Mouse (Mus musculus) intestine, embryonic 15.5 days (tissue): Measurements from ENCODE around the gene Exoc3l2. TPM values are rescaled to one million over a fixed set of nuclear protein-coding genes. Genes with fewer than 3 reads are reported as not detected.

Experiments used
- ATAC-seq: fragments of 200-750 bp; cut with Nextera tagmentation; 2 replicates; pipeline ENCODE4 v1.8.0; 2017; ENCODE audit warnings: moderate TSS enrichment, moderate library complexity
- H3K27ac ChIP-seq: fragments of 300-500 bp; sonication (generic); 2 replicates; pipeline ENCODE4 v1.5.1; 2015; ENCODE audit warnings: mild to moderate bottlenecking, inconsistent platforms
- H3K27me3 ChIP-seq: fragments of 300-500 bp; sonication (generic); replicated peaks from 2 replicates; pipeline ENCODE4 v1.6.1; 2015; ENCODE audit warnings: inconsistent platforms
- H3K36me3 ChIP-seq: fragments of 300-500 bp; sonication (generic); 2 replicates; pipeline ENCODE4 v1.6.1; 2015; ENCODE audit warnings: inconsistent platforms
- H3K4me1 ChIP-seq: fragments of 300-500 bp; sonication (generic); replicated peaks from 2 replicates; pipeline ENCODE4 v1.6.1; 2015; ENCODE audit warnings: inconsistent platforms
- H3K4me2 ChIP-seq: fragments of 300-500 bp; sonication (generic); replicated peaks from 2 replicates; pipeline ENCODE4 v1.6.1; 2015; ENCODE audit warnings: mild to moderate bottlenecking, inconsistent platforms
- H3K4me3 ChIP-seq: fragments of 300-500 bp; sonication (generic); replicated peaks from 2 replicates; pipeline ENCODE4 v1.5.1; 2015; ENCODE audit warnings: inconsistent platforms
- H3K9ac ChIP-seq: fragments of 300-500 bp; sonication (generic); 2 replicates; pipeline ENCODE4 v1.6.1; 2015; ENCODE audit warnings: inconsistent platforms
- H3K9me3 ChIP-seq: fragments of 300-500 bp; sonication (generic); 2 replicates; pipeline ENCODE4 v1.6.1; 2016; ENCODE audit warnings: inconsistent platforms
- WGBS: fragments of 180-500 bp; shearing (Covaris S2); methylation state at CpG from one replicate; pipeline ENCODE4 v1.1.7; 2015; 5-methylcytosine and 5-hydroxymethylcytosine counted together
- polyA plus RNA-seq: library from polyadenylated mRNA; unstranded; fragments of >200 nt; fragmentation: Nextera tagmentation; extraction: Ambion mirVana; gene quantifications from 2 replicates; pipeline ENCODE4 v1.2.1, GENCODE M21; 2015

Gene Exoc3l2
- polyA plus RNA-seq: 0.50 and 0.53 TPM in 2 replicates

GRCm38 (mm10) chr7:19462884-19463381 lies at the start of gene Exoc3l2:
Gene Exoc3l2 (plus strand): TSS chr7:19463331.
- WGBS: 49% methylated on average over 6 of the region's 6 CpGs
- Histone ChIP-seq H3K27ac (no peak within 1 kb of the TSS), H3K9me3 (no peaks in the 10 kb centered on the region), H3K4me2 (0 out of 2 replicates have a peak within 1 kb of the TSS, but pooled peaks have one; percentile 9), H3K27me3 (peaks cover 8% of the 10 kb centered on the region), H3K4me3 (0 out of 2 replicates have a peak within 1 kb of the TSS, but pooled peaks have one; percentile 6), H3K4me1 (peaks cover 11% of the 10 kb centered on the region; the same call in 1 of the 2 replicates), H3K9ac (no peak within 1 kb of the TSS), H3K36me3 (no peaks in the 10 kb centered on the region)
- no peak for ATAC-seq

- Histone ChIP-seq H3K27ac (no peak overlapping the region), H3K9me3 (no peaks in the 10 kb centered on the region), H3K36me3 (no peaks in the 10 kb centered on the region), H3K9ac (no peak overlapping the region), H3K4me2 (no peak overlapping the region), H3K27me3 (peaks cover 2% of the 10 kb centered on the region; the same call in 1 of the 2 replicates), H3K4me3 (no peak overlapping the region), H3K4me1 (no peaks in the 10 kb centered on the region)
- WGBS: 76% methylated on average over 3 of the region's 3 CpGs
- no peak for ATAC-seq
Observed at GRCm38 (mm10) chr7:19413525-19413924, 49.6 kb upstream of the Exoc3l2 start.

DNA sequence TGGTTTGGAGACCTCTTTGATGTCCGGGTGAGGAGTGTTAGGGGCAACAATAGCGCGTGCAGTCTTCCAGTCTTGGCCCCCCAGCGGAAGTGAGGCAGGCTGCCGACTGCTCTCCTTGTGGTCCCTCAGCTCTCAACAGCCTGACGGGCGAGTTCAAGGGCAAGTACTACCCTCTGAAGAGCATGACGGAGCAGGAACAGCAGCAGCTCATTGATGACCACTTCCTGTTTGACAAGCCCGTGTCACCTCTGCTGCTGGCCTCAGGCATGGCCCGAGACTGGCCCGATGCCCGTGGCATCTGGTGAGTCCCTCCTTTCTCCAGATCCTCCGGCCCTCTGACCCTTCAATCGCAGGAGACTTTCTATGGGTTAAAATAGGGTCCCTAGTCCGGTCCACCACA lies 46.5 kb upstream of the Exoc3l2 start:
- WGBS: 68% methylated on average over 15 of the region's 15 CpGs
- peaks cover 14% of the 10 kb centered on the region for H3K27me3 ChIP-seq
- H3K9ac ChIP-seq: no peak overlapping the region
- 0 out of 2 replicates have a peak, but pooled peaks cover 4% of the 10 kb centered on the region for H3K4me1 ChIP-seq
- no peak overlapping the region for H3K27ac ChIP-seq
- no peak overlapping the region for H3K4me3 ChIP-seq
- H3K4me2 ChIP-seq: no peak overlapping the region
- no peaks in the 10 kb centered on the region for H3K9me3 ChIP-seq
- no peak for ATAC-seq
- no peaks in the 10 kb centered on the region for H3K36me3 ChIP-seq

DNA sequence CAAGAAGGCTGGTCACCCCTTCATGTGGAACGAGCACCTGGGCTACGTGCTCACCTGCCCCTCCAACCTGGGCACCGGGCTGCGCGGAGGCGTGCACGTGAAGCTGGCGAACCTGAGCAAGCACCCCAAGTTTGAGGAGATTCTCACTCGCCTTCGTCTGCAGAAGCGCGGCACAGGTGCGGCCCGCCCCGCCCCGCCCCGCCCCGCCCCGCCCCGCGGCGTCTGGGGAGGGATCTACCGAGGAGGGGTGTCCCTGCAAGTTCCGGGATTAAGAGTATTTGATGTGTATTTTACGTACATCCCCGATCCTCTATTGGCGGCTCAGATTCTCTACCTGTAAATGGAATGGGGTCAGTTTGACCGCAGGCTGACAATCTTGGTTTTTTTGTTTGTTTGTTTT lies 43.0 kb upstream of the Exoc3l2 start:
- Histone ChIP-seq H3K27me3 (peaks cover 16% of the 10 kb centered on the region), H3K4me3 (no peak overlapping the region)

DNA sequence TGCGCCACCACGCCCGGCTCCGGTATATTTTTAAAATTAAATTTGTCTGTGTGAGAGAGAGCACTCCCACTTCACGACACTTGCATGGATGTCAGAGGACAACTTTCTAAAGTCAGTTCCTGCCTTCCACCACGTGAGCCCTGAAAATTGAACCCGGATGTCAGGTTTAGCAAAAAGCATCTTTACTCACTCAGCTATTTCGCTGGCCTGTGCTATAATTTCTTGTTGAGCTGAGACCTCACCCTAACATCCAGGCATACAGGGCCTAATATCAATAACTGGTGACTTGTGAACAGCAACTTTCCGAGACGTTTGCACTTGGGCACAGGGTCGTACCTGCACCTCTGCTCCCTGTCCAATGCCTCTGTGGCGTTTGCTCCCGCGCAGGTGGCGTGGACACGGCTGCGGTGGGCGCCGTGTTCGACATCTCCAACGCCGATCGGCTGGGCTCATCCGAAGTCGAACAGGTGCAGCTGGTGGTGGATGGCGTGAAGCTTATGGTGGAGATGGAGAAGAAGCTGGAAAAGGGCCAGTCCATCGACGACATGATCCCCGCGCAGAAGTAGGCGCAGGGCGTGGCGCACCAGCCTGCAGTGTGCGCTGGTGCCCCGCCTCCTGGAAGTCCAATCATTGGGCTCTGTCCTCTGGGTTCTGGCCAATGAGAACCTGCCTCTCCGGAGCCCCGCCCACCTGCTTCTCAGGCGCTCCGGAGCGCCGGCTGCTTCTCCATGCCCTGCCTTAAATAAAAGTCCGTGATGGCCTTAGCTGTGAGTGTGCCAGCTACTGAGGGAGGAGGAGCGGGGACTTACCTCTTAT lies 42.1 kb upstream of the Exoc3l2 start:
- no peak overlapping the region for H3K27ac ChIP-seq
- peak overlapping the region; percentile 64 for H3K4me2 ChIP-seq
- no peaks in the 10 kb centered on the region for H3K9me3 ChIP-seq
- 0 out of 2 replicates have a peak, but pooled peaks cover 4% of the 10 kb centered on the region for H3K4me1 ChIP-seq
- peak overlapping the region; percentile 26 for H3K4me3 ChIP-seq
- H3K36me3 ChIP-seq: peaks cover under 1% of the 10 kb centered on the region; the same call in 1 of the 2 replicates
- ATAC-seq: peak; percentile 98
- no peak overlapping the region for H3K9ac ChIP-seq
- H3K27me3 ChIP-seq: peaks cover 16% of the 10 kb centered on the region
- WGBS: 12% methylated on average over 43 of the region's 43 CpGs

More for the DNA sequence above, 43.0 kb upstream of the Exoc3l2 start:
- Histone ChIP-seq H3K9me3 (no peaks in the 10 kb centered on the region), H3K4me2 (peak overlapping the region; percentile 53), H3K4me1 (0 out of 2 replicates have a peak, but pooled peaks cover 4% of the 10 kb centered on the region), H3K36me3 (no peaks in the 10 kb centered on the region), H3K9ac (no peak overlapping the region), H3K27ac (no peak overlapping the region)
- 6% methylated on average over 28 of the region's 28 CpGs for WGBS
- ATAC-seq: 0 out of 2 replicates have a peak, but pooled peaks have one; percentile 29

- peaks cover 16% of the 10 kb centered on the region for H3K27me3 ChIP-seq
- H3K4me2 ChIP-seq: no peak overlapping the region
- H3K36me3 ChIP-seq: peaks cover 17% of the 10 kb centered on the region; the same call in 1 of the 2 replicates
- H3K9ac ChIP-seq: no peak overlapping the region
- no peak for ATAC-seq
- no peaks in the 10 kb centered on the region for H3K9me3 ChIP-seq
- H3K27ac ChIP-seq: no peak overlapping the region
- H3K4me1 ChIP-seq: 0 out of 2 replicates have a peak, but pooled peaks cover 4% of the 10 kb centered on the region
- WGBS: 88% methylated on average over 3 of the region's 3 CpGs
- no peak overlapping the region for H3K4me3 ChIP-seq
Observed at GRCm38 (mm10) chr7:19423083-19423482, 40.0 kb upstream of the Exoc3l2 start.

DNA sequence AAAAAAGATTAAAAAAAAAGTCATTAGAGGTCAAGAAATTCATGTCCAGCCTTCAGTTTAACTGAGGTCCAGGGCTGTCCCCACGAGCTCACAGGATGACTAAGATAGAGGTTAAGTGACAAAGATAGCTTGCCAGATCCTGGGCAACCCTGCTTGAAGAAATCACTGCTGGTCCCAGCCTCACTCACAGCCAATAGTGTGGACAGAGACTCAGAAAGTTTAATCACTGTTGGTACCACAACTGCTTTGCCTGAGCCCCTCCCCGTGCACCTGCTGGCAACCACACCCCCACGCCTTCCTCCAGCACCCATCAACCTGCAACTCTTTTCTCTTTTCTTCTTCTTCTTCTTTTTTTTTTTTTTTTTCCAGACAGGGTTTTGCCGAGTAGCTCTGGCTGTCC lies 39.1 kb upstream of the Exoc3l2 start:
- H3K36me3 ChIP-seq: peaks cover 17% of the 10 kb centered on the region
- no peak for ATAC-seq
- 0 out of 2 replicates have a peak, but pooled peaks cover 4% of the 10 kb centered on the region for H3K4me1 ChIP-seq
- no peak overlapping the region for H3K4me2 ChIP-seq
- H3K4me3 ChIP-seq: no peak overlapping the region
- 65% methylated on average over 4 of the region's 4 CpGs for WGBS
- peaks cover 14% of the 10 kb centered on the region for H3K27me3 ChIP-seq
- H3K9me3 ChIP-seq: no peaks in the 10 kb centered on the region
- H3K9ac ChIP-seq: no peak overlapping the region
- no peak overlapping the region for H3K27ac ChIP-seq

DNA sequence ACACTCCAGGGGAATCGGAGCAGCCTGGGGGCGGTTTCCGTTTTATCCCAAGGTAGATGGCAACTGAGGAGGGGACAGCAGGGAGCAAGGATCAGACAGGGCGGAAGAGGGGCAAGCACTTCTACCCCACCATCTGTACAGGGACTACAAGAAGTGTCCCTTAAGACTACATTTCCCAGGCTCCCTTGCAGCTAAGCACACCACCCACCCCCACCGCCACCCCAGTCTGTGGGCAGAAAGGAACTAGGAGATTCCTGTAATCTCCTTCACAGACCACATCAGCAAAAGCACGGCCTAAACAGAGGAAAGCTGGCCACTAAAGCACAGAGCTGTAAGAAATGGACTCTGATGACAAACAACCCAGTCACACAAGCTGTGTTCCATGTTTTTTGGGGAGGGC lies 36.8 kb upstream of the Exoc3l2 start:
- H3K4me1 ChIP-seq: no peaks in the 10 kb centered on the region
- 84% methylated on average over 6 of the region's 6 CpGs for WGBS
- ATAC-seq: no peak
- H3K36me3 ChIP-seq: peaks cover 30% of the 10 kb centered on the region
- no peak overlapping the region for H3K27ac ChIP-seq
- no peak overlapping the region for H3K4me2 ChIP-seq
- H3K9me3 ChIP-seq: no peaks in the 10 kb centered on the region
- H3K9ac ChIP-seq: no peak overlapping the region
- peaks cover 4% of the 10 kb centered on the region; the same call in 1 of the 2 replicates for H3K27me3 ChIP-seq
- no peak overlapping the region for H3K4me3 ChIP-seq

- Histone ChIP-seq H3K4me2 (no peak overlapping the region), H3K27ac (no peak overlapping the region), H3K4me3 (no peak overlapping the region), H3K4me1 (no peaks in the 10 kb centered on the region), H3K27me3 (peaks cover 3% of the 10 kb centered on the region; the same call in 1 of the 2 replicates), H3K9me3 (no peaks in the 10 kb centered on the region), H3K36me3 (peaks cover 35% of the 10 kb centered on the region), H3K9ac (no peak overlapping the region)
- WGBS: 89% methylated on average over 6 of the region's 6 CpGs
- no peak for ATAC-seq
Observed at GRCm38 (mm10) chr7:19426888-19427287, 36.2 kb upstream of the Exoc3l2 start.

GRCm38 (mm10) chr7:19427999-19428650 lies 35.0 kb upstream of the Exoc3l2 start:
- no peak overlapping the region for H3K4me3 ChIP-seq
- 77% methylated on average over 15 of the region's 15 CpGs for WGBS
- H3K4me2 ChIP-seq: no peak overlapping the region
- H3K27me3 ChIP-seq: no peaks in the 10 kb centered on the region
- no peak overlapping the region for H3K27ac ChIP-seq
- ATAC-seq: no peak
- peaks cover 47% of the 10 kb centered on the region for H3K36me3 ChIP-seq
- H3K9me3 ChIP-seq: no peaks in the 10 kb centered on the region
- no peak overlapping the region for H3K9ac ChIP-seq
- H3K4me1 ChIP-seq: no peaks in the 10 kb centered on the region

GRCm38 (mm10) chr7:19429726-19430125 lies 33.4 kb upstream of the Exoc3l2 start:
- Histone ChIP-seq H3K9me3 (no peaks in the 10 kb centered on the region), H3K9ac (no peak overlapping the region), H3K36me3 (peaks cover 63% of the 10 kb centered on the region), H3K27me3 (no peaks in the 10 kb centered on the region), H3K27ac (no peak overlapping the region), H3K4me2 (no peak overlapping the region), H3K4me1 (no peaks in the 10 kb centered on the region), H3K4me3 (no peak overlapping the region)
- WGBS: 81% methylated on average over 8 of the region's 8 CpGs
- no peak; the same call in 1 of the 2 replicates for ATAC-seq

DNA sequence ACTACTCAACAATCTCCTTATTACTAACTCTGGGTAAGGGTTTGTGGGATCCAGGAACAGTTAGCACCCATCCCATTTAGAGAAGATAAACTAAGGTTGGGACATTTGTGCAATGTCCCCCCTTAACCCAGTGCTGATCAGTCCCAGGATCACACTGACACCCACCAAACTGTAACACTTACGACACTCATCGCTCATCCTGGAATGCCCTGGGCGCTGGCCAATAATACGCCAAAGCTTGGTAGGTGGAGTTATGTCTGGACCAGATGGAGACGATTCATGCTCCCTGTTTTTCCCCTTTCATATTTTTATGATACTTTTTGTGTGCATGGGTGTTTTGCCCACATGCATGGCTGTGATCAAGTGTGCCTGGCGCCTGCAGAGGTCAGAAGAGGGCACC lies 32.7 kb upstream of the Exoc3l2 start:
- 83% methylated on average over 6 of the region's 6 CpGs for WGBS
- Histone ChIP-seq H3K4me1 (no peaks in the 10 kb centered on the region), H3K9me3 (no peaks in the 10 kb centered on the region)

More for the DNA sequence above, 32.7 kb upstream of the Exoc3l2 start:
- Histone ChIP-seq H3K4me2 (no peak overlapping the region), H3K36me3 (peaks cover 69% of the 10 kb centered on the region), H3K9ac (no peak overlapping the region), H3K4me3 (no peak overlapping the region), H3K27me3 (no peaks in the 10 kb centered on the region), H3K27ac (no peak overlapping the region)
- ATAC-seq: no peak
